Mouse (Mus musculus): ENCODE data around the gene Pnpla1.
A peak's percentile ranks its signal among the peaks of the same experiment; 100 is the strongest.

DNA sequence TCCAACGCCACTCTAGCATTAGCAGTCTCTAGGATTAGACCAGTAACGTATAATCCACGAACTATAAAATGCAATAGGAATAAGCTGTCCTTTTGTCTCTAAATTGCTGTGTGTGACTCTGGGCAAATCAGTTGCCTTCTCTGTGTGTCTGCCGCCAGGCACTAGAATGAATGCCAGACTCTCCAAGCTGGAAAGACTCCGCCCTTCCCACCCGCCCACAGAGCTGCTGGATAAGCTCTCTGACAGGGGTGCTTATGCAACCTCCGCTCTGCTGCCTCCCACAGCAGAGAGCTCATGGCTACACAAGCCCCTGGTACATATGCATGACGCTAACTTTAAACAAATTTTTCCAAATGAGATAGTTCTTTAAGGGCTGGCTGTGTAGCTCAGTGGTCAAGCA, 17.1 kb downstream of the Pnpla1 start:
- TF ChIP-seq CTCF (IDR thresholded peaks at IDR 0.05) (no peak), EP300 (IDR thresholded peaks at IDR 0.05; ENCODE audit: insufficient read depth, low read depth, low read length) (0 out of 2 replicates have a peak, but pooled peaks have one; percentile 53), POLR2A (IDR thresholded peaks at IDR 0.05; ENCODE audit: insufficient read depth, low read depth, low read length) (no peak)
